Mouse (Mus musculus) heart, adult 2 months (tissue): ENCODE measurements around the gene Tmem52.

Experiments used
- CTCF ChIP-seq: fragments of 200-600 bp; IDR thresholded peaks from 2 replicates; pipeline ENCODE4 v1.8.1; 2022; ENCODE audit warnings: antibody characterized with exemption, mild to moderate bottlenecking, moderate library complexity
- EP300 ChIP-seq: fragments of 200-500 bp; IDR thresholded peaks from 2 replicates; pipeline ENCODE4 v1.6.1; 2011; ENCODE audit warnings: low read depth, low read length, control low read depth; ENCODE audit not compliant: insufficient read depth
- POLR2A ChIP-seq: fragments of 200-500 bp; IDR thresholded peaks from 2 replicates; pipeline ENCODE4 v1.6.1; 2011; ENCODE audit warnings: mild to moderate bottlenecking, low read depth, low read length, control low read depth; ENCODE audit not compliant: insufficient read depth

- TF ChIP-seq CTCF (no peak), EP300 (no peak), POLR2A (no peak)
These were observed 29.0 kb downstream of the Tmem52 start for GRCm38 (mm10) chr4:155497963-155498362.
